Mouse (Mus musculus): ENCODE data around the gene Amer2. TPM values are rescaled to one million over a fixed set of nuclear protein-coding genes. Genes with fewer than 3 reads are reported as not detected.

The Amer2 gene
- polyA plus RNA-seq, 1 experiment from 2014 or later, result 3.3 TPM

- Histone ChIP-seq H3K4me1 (ENCODE audit: control insufficient read depth, insufficient read depth, low read length) (peaks cover 3% of the 10 kb centered on the region; the same call in 1 of the 2 replicates), H3K9ac (replicated peaks; ENCODE audit: low read length) (no peak overlapping the region), H3K9me3 (replicated peaks; ENCODE audit: control insufficient read depth, low read length) (no peaks in the 10 kb centered on the region), H3K27me3 (ENCODE audit: control insufficient read depth, insufficient read depth, low read length) (peaks cover 14% of the 10 kb centered on the region; the same call in 1 of the 2 replicates), H3K27ac (replicated peaks; ENCODE audit: low read depth, low read length) (no peak overlapping the region), H3K4me3 (ENCODE audit: low read depth, low read length) (no peak overlapping the region), H3K4me2 (ENCODE audit: low read depth, low read length) (no peak overlapping the region), H3K36me3 (replicated peaks; ENCODE audit: control insufficient read depth, insufficient read depth, low read depth, low read length) (no peaks in the 10 kb centered on the region)
- 94% methylated on average over 8 of the region's 8 CpGs for WGBS
- DNase-seq (ENCODE audit: low spot score), result no peak
- ATAC-seq (replicated peaks; ENCODE audit: insufficient number of reproducible peaks, low FRiP score, low TSS enrichment, low read depth), result no peak
Observed at GRCm38 (mm10) chr14:60379958-60380330, 6.9 kb downstream of the Amer2 start.

GRCm38 (mm10) chr14:60381671-60382070 is 8.6 kb downstream of the Amer2 start:
- Histone ChIP-seq H3K4me1 (ENCODE audit: control insufficient read depth, insufficient read depth, low read length) (peaks cover 3% of the 10 kb centered on the region; the same call in 1 of the 2 replicates), H3K27me3 (ENCODE audit: control insufficient read depth, insufficient read depth, low read length) (peaks cover 14% of the 10 kb centered on the region; the same call in 1 of the 2 replicates), H3K36me3 (replicated peaks; ENCODE audit: control insufficient read depth, insufficient read depth, low read depth, low read length) (no peaks in the 10 kb centered on the region), H3K27ac (replicated peaks; ENCODE audit: low read depth, low read length) (no peak overlapping the region), H3K9ac (replicated peaks; ENCODE audit: low read length) (no peak overlapping the region), H3K4me3 (ENCODE audit: low read depth, low read length) (no peak overlapping the region), H3K9me3 (replicated peaks; ENCODE audit: control insufficient read depth, low read length) (no peaks in the 10 kb centered on the region), H3K4me2 (ENCODE audit: low read depth, low read length) (no peak overlapping the region)
- ATAC-seq (replicated peaks; ENCODE audit: insufficient number of reproducible peaks, low FRiP score, low TSS enrichment, low read depth), result no peak
- WGBS, result 81% methylated on average over 4 of the region's 4 CpGs
- DNase-seq (ENCODE audit: low spot score), result no peak

GRCm38 (mm10) chr14:60383816-60384215 is 10.8 kb downstream of the Amer2 start:
- Histone ChIP-seq H3K36me3 (replicated peaks; ENCODE audit: control insufficient read depth, insufficient read depth, low read depth, low read length) (no peaks in the 10 kb centered on the region), H3K4me1 (ENCODE audit: control insufficient read depth, insufficient read depth, low read length) (peaks cover 3% of the 10 kb centered on the region; the same call in 1 of the 2 replicates), H3K27ac (replicated peaks; ENCODE audit: low read depth, low read length) (no peak overlapping the region), H3K27me3 (ENCODE audit: control insufficient read depth, insufficient read depth, low read length) (peaks cover 9% of the 10 kb centered on the region; the same call in 1 of the 2 replicates), H3K4me2 (ENCODE audit: low read depth, low read length) (no peak overlapping the region), H3K9ac (replicated peaks; ENCODE audit: low read length) (no peak overlapping the region), H3K4me3 (ENCODE audit: low read depth, low read length) (no peak overlapping the region), H3K9me3 (replicated peaks; ENCODE audit: control insufficient read depth, low read length) (no peaks in the 10 kb centered on the region)
- no peak for DNase-seq (ENCODE audit: low spot score)
- no peak for ATAC-seq (replicated peaks; ENCODE audit: insufficient number of reproducible peaks, low FRiP score, low TSS enrichment, low read depth)
- 91% methylated on average over 7 of the region's 7 CpGs for WGBS

- no peak overlapping the region for H3K4me2 ChIP-seq (ENCODE audit: low read depth, low read length)
Observed at GRCm38 (mm10) chr14:60384269-60384668, 11.2 kb downstream of the Amer2 start.

GRCm38 (mm10) chr14:60385079-60385643 is 12.1 kb downstream of the Amer2 start:
- Histone ChIP-seq H3K36me3 (replicated peaks; ENCODE audit: control insufficient read depth, insufficient read depth, low read depth, low read length) (no peaks in the 10 kb centered on the region), H3K27me3 (ENCODE audit: control insufficient read depth, insufficient read depth, low read length) (no peaks in the 10 kb centered on the region), H3K4me2 (ENCODE audit: low read depth, low read length) (no peak overlapping the region), H3K27ac (replicated peaks; ENCODE audit: low read depth, low read length) (no peak overlapping the region), H3K9ac (replicated peaks; ENCODE audit: low read length) (no peak overlapping the region), H3K4me3 (ENCODE audit: low read depth, low read length) (no peak overlapping the region), H3K4me1 (ENCODE audit: control insufficient read depth, insufficient read depth, low read length) (no peaks in the 10 kb centered on the region), H3K9me3 (replicated peaks; ENCODE audit: control insufficient read depth, low read length) (no peaks in the 10 kb centered on the region)
- DNase-seq (ENCODE audit: low spot score) (no peak), ATAC-seq (replicated peaks; ENCODE audit: insufficient number of reproducible peaks, low FRiP score, low TSS enrichment, low read depth) (no peak)
- WGBS, result 66% methylated on average over 6 of the region's 6 CpGs

More at GRCm38 (mm10) chr14:60384269-60384668, 11.2 kb downstream of the Amer2 start:
- ATAC-seq (replicated peaks; ENCODE audit: insufficient number of reproducible peaks, low FRiP score, low TSS enrichment, low read depth) (no peak), DNase-seq (ENCODE audit: low spot score) (no peak)
- H3K27ac ChIP-seq (replicated peaks; ENCODE audit: low read depth, low read length), result no peak overlapping the region
- no peak overlapping the region for H3K9ac ChIP-seq (replicated peaks; ENCODE audit: low read length)
- no peaks in the 10 kb centered on the region for H3K4me1 ChIP-seq (ENCODE audit: control insufficient read depth, insufficient read depth, low read length)
- H3K9me3 ChIP-seq (replicated peaks; ENCODE audit: control insufficient read depth, low read length), result no peaks in the 10 kb centered on the region
- H3K27me3 ChIP-seq (ENCODE audit: control insufficient read depth, insufficient read depth, low read length), result peaks cover 7% of the 10 kb centered on the region; the same call in 1 of the 2 replicates
- no peak overlapping the region for H3K4me3 ChIP-seq (ENCODE audit: low read depth, low read length)
- H3K36me3 ChIP-seq (replicated peaks; ENCODE audit: control insufficient read depth, insufficient read depth, low read depth, low read length), result no peaks in the 10 kb centered on the region
- WGBS, result 93% methylated on average over 7 of the region's 7 CpGs

GRCm38 (mm10) chr14:60386591-60387501 is 13.8 kb downstream of the Amer2 start:
- ATAC-seq (replicated peaks; ENCODE audit: insufficient number of reproducible peaks, low FRiP score, low TSS enrichment, low read depth) (no peak), DNase-seq (ENCODE audit: low spot score) (no peak)
- Histone ChIP-seq H3K9me3 (replicated peaks; ENCODE audit: control insufficient read depth, low read length) (no peaks in the 10 kb centered on the region), H3K4me3 (ENCODE audit: low read depth, low read length) (no peak overlapping the region), H3K36me3 (replicated peaks; ENCODE audit: control insufficient read depth, insufficient read depth, low read depth, low read length) (no peaks in the 10 kb centered on the region), H3K9ac (replicated peaks; ENCODE audit: low read length) (no peak overlapping the region), H3K4me2 (ENCODE audit: low read depth, low read length) (no peak overlapping the region), H3K4me1 (ENCODE audit: control insufficient read depth, insufficient read depth, low read length) (no peaks in the 10 kb centered on the region), H3K27ac (replicated peaks; ENCODE audit: low read depth, low read length) (no peak overlapping the region), H3K27me3 (ENCODE audit: control insufficient read depth, insufficient read depth, low read length) (no peaks in the 10 kb centered on the region)
- 81% methylated on average over 6 of the region's 6 CpGs for WGBS

GRCm38 (mm10) chr14:60388332-60388731 is 15.3 kb downstream of the Amer2 start:
- Histone ChIP-seq H3K9ac (replicated peaks; ENCODE audit: low read length) (no peak overlapping the region), H3K27ac (replicated peaks; ENCODE audit: low read depth, low read length) (no peak overlapping the region), H3K36me3 (replicated peaks; ENCODE audit: control insufficient read depth, insufficient read depth, low read depth, low read length) (no peaks in the 10 kb centered on the region), H3K4me2 (ENCODE audit: low read depth, low read length) (no peak overlapping the region), H3K4me1 (ENCODE audit: control insufficient read depth, insufficient read depth, low read length) (no peaks in the 10 kb centered on the region), H3K27me3 (ENCODE audit: control insufficient read depth, insufficient read depth, low read length) (no peaks in the 10 kb centered on the region), H3K9me3 (replicated peaks; ENCODE audit: control insufficient read depth, low read length) (no peaks in the 10 kb centered on the region), H3K4me3 (ENCODE audit: low read depth, low read length) (no peak overlapping the region)
- DNase-seq (ENCODE audit: low spot score) (no peak), ATAC-seq (replicated peaks; ENCODE audit: insufficient number of reproducible peaks, low FRiP score, low TSS enrichment, low read depth) (no peak)
- WGBS, result 81% methylated on average over 2 of the region's 2 CpGs

- no peak for ATAC-seq (replicated peaks; ENCODE audit: insufficient number of reproducible peaks, low FRiP score, low TSS enrichment, low read depth)
- no peak overlapping the region for H3K4me2 ChIP-seq (ENCODE audit: low read depth, low read length)
- H3K9me3 ChIP-seq (replicated peaks; ENCODE audit: control insufficient read depth, low read length), result no peaks in the 10 kb centered on the region
- no peak overlapping the region for H3K27ac ChIP-seq (replicated peaks; ENCODE audit: low read depth, low read length)
- no peaks in the 10 kb centered on the region for H3K4me1 ChIP-seq (ENCODE audit: control insufficient read depth, insufficient read depth, low read length)
- DNase-seq (ENCODE audit: low spot score), result no peak
- no peaks in the 10 kb centered on the region for H3K27me3 ChIP-seq (ENCODE audit: control insufficient read depth, insufficient read depth, low read length)
- H3K36me3 ChIP-seq (replicated peaks; ENCODE audit: control insufficient read depth, insufficient read depth, low read depth, low read length), result no peaks in the 10 kb centered on the region
- H3K9ac ChIP-seq (replicated peaks; ENCODE audit: low read length), result no peak overlapping the region
- H3K4me3 ChIP-seq (ENCODE audit: low read depth, low read length), result no peak overlapping the region
- WGBS, result 71% methylated on average over 2 of the region's 2 CpGs
Observed at GRCm38 (mm10) chr14:60392202-60392601, 19.1 kb downstream of the Amer2 start.

Measured in embryonic facial prominence, embryonic 11.5 days (tissue).